Mouse (Mus musculus) embryonic fibroblast, embryonic 13.5 days (primary cell): ENCODE results near the gene Lipt1. TPM values are rescaled to one million over a fixed set of nuclear protein-coding genes. Genes with fewer than 3 reads are reported as not detected.

Experiments
- H3K27ac ChIP-seq: 2 replicates; pipeline ENCODE4 v1.5.1; 2012; ENCODE audit warnings: low read length, control low read depth, inconsistent platforms; ENCODE audit not compliant: insufficient read depth
- H3K4me1 ChIP-seq: 2 replicates; pipeline ENCODE4 v1.6.1; 2011; ENCODE audit warnings: low read length; ENCODE audit not compliant: control insufficient read depth, insufficient read depth
- H3K4me3 ChIP-seq: 2 replicates; pipeline ENCODE4 v1.5.1; 2011; ENCODE audit warnings: mild to moderate bottlenecking, control low read depth, low read length; ENCODE audit not compliant: insufficient read depth
- CTCF ChIP-seq: IDR thresholded peaks from 2 replicates; pipeline ENCODE4 v1.5.1; 2011; ENCODE audit warnings: mild to moderate bottlenecking, control low read depth, low read length, moderate library complexity, borderline replicate concordance; ENCODE audit not compliant: insufficient read depth
- POLR2A ChIP-seq: IDR thresholded peaks from 2 replicates; pipeline ENCODE4 v1.6.1; 2011; ENCODE audit warnings: low read depth, mild to moderate bottlenecking, control low read depth, low read length, moderate library complexity
- polyA plus RNA-seq: library from polyadenylated mRNA; stranded (reverse); fragments of >200 nt; gene quantifications from 2 replicates; pipeline ENCODE4 v1.2.4, GENCODE M21; 2011; ENCODE audit warnings: low read depth; ENCODE audit not compliant: missing spikeins, insufficient read length

Gene Lipt1
- polyA plus RNA-seq, 1 experiment, result 6.9 TPM

GRCm38 (mm10) chr1:37899816-37900215, 28.3 kb downstream of the Lipt1 start:
- TF ChIP-seq POLR2A (no peak), CTCF (no peak)
- Histone ChIP-seq H3K4me3 (no peak overlapping the region), H3K4me1 (peaks cover 2% of the 10 kb centered on the region; the same call in 1 of the 2 replicates)

GRCm38 (mm10) chr1:37900288-37900687, 28.8 kb downstream of the Lipt1 start:
- no peak for TF ChIP-seq POLR2A
- TF ChIP-seq CTCF, result no peak
- Histone ChIP-seq H3K4me1 (no peaks in the 10 kb centered on the region), H3K4me3 (no peak overlapping the region), H3K27ac (no peak overlapping the region)

More at GRCm38 (mm10) chr1:37899816-37900215, 28.3 kb downstream of the Lipt1 start:
- no peak overlapping the region for H3K27ac ChIP-seq

- no peaks in the 10 kb centered on the region for H3K4me1 ChIP-seq
- no peak overlapping the region for H3K27ac ChIP-seq
- H3K4me3 ChIP-seq, result no peak overlapping the region
- no peak for TF ChIP-seq POLR2A
- TF ChIP-seq CTCF, result 0 out of 2 replicates have a peak, but pooled peaks have one; percentile 8
These were observed 31.6 kb downstream of the Lipt1 start for GRCm38 (mm10) chr1:37903178-37903577.

- TF ChIP-seq CTCF (no peak), POLR2A (no peak)
- no peak overlapping the region for H3K4me3 ChIP-seq
- no peak overlapping the region for H3K27ac ChIP-seq
- H3K4me1 ChIP-seq, result peaks cover 1% of the 10 kb centered on the region
These were observed 41.2 kb downstream of the Lipt1 start for GRCm38 (mm10) chr1:37912751-37913150.

GRCm38 (mm10) chr1:37916393-37916792, 44.9 kb downstream of the Lipt1 start, which contains the start of gene Lyg2:
Gene Lyg2 (minus strand): TSS chr1:37916493.
- Histone ChIP-seq H3K4me1 (peaks cover 7% of the 10 kb centered on the region), H3K4me3 (no peak within 1 kb of the TSS), H3K27ac (no peak within 1 kb of the TSS)
- TF ChIP-seq CTCF, result no peak
- no peak for TF ChIP-seq POLR2A

- TF ChIP-seq CTCF (no peak), POLR2A (no peak)
- Histone ChIP-seq H3K4me1 (peaks cover 7% of the 10 kb centered on the region), H3K27ac (peak overlapping the region; percentile 66), H3K4me3 (no peak overlapping the region)
These were observed 46.1 kb downstream of the Lipt1 start for GRCm38 (mm10) chr1:37917666-37918065.

- no peak overlapping the region for H3K4me3 ChIP-seq
- TF ChIP-seq CTCF (no peak), POLR2A (no peak)
- peaks cover 7% of the 10 kb centered on the region for H3K4me1 ChIP-seq
- peak overlapping the region; percentile 67 for H3K27ac ChIP-seq
These were observed 46.6 kb downstream of the Lipt1 start for GRCm38 (mm10) chr1:37918096-37918495.

- H3K27ac ChIP-seq, result no peak overlapping the region
- peaks cover 7% of the 10 kb centered on the region for H3K4me1 ChIP-seq
- TF ChIP-seq CTCF, result no peak
- no peak for TF ChIP-seq POLR2A
- no peak overlapping the region for H3K4me3 ChIP-seq
These were observed 51.0 kb downstream of the Lipt1 start for GRCm38 (mm10) chr1:37922536-37922935.

Other genes with a start within 250 kb of the Lipt1 start
- gene 2010300C02Rik, start 151.7 kb upstream of the Lipt1 start, polyA plus RNA-seq, result 0.18 TPM in 1 of 2 replicates, not detected in the other
- gene Tsga10, start 5.3 kb upstream of the Lipt1 start, polyA plus RNA-seq, result 3.1 and 3.3 TPM in 2 replicates
- 28.4 and 29.2 TPM in 2 replicates for gene Mitd1, start 18.7 kb downstream of the Lipt1 start, polyA plus RNA-seq
- 158 and 204 TPM in 2 replicates for gene Mrpl30, start 18.7 kb downstream of the Lipt1 start, polyA plus RNA-seq
- gene Lyg2, start 44.8 kb downstream of the Lipt1 start, polyA plus RNA-seq, result not detected in 2 replicates
- not detected in 2 replicates for gene Lyg1, start 86.0 kb downstream of the Lipt1 start, polyA plus RNA-seq
- 89.5 and 141 TPM in 2 replicates for gene Txndc9, start 126.2 kb downstream of the Lipt1 start, polyA plus RNA-seq
- 56.2 and 63.2 TPM in 2 replicates for gene Eif5b, start 126.3 kb downstream of the Lipt1 start, polyA plus RNA-seq